Mouse (Mus musculus) monocyte, adult 2 months (primary cell): ENCODE measurements around the gene Ptprg.

Source experiments
- DNase-seq, 2 experiments: peaks; one replicate each; pipeline ENCODE4 v3.0.0; 2022; ENCODE audit warnings: low spot score in 2 of 2, low read depth in 1 of 2

Ptprg gene

DNA sequence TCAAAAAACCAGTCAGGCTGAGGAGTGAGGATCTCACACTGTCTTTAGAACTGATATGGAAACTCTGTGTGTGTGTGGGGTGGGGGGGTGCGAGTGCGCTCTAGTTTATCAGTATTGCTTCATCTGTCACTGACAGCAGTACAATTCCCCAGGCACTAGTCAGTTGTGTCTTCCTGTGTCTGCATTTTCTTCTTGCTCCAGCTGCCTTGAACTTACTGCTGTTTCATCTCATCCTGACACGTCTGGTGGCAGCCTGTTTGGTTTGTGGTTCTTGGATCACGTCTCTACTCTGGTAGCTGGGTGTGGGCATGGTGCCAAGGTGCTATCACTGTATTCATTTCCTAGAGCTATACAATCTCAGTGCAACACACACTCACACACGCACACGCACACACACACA lies 64.0 kb downstream of the Ptprg start:
- DNase-seq, result no peak

- no peak for DNase-seq
These were observed 64.9 kb downstream of the Ptprg start for GRCm38 (mm10) chr14:11618140-11618705.

GRCm38 (mm10) chr14:11619606-11620005 lies 66.3 kb downstream of the Ptprg start:
- no peak for DNase-seq

DNA sequence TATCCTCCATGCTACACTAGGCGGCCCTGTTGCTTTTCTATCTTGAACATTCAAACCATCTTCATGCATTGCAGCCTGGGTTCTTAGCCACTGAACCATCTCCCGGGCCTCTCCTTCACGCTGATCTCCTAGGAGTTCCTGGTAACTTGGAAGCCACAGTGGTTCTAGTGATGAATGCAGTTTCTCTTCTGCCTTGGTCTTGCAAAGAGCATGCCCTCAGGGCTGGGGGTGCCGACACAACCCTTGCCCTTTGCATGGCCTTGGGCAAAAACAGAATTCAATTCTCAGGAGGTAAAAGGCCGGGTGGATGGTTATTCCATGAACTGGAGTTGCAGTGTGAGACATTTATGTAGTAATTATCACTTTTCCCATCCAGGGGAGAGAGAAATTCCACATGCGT lies 67.0 kb downstream of the Ptprg start:
- DNase-seq, result no peak

GRCm38 (mm10) chr14:11620962-11621568 lies 67.7 kb downstream of the Ptprg start:
- DNase-seq, result no peak

- DNase-seq, result no peak
These were observed 70.2 kb downstream of the Ptprg start for GRCm38 (mm10) chr14:11623576-11623975.

GRCm38 (mm10) chr14:11630736-11631135 lies 77.4 kb downstream of the Ptprg start:
- DNase-seq, result no peak

DNA sequence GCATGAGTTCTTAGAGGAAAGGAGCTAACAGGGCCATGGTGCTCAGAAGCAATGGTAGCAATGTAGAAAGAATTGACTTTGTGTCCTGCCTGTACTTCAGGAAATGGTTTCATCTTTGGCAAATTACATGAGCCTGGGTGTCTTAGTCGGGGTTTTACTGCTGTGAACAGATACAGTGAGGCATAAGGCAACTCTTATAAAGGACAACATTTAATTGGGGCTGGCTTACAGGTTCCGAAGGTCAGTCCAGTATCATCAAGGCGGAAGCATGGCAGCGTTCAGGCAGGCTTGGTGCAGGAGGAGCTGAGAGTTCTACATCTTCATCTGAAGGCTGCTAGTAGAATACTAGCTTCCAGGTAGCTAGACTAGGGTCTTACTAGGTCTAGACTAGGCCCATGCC lies 78.2 kb downstream of the Ptprg start:
- DNase-seq, result no peak

- no peak for DNase-seq
These were observed 84.3 kb downstream of the Ptprg start for GRCm38 (mm10) chr14:11637673-11638072.

DNA sequence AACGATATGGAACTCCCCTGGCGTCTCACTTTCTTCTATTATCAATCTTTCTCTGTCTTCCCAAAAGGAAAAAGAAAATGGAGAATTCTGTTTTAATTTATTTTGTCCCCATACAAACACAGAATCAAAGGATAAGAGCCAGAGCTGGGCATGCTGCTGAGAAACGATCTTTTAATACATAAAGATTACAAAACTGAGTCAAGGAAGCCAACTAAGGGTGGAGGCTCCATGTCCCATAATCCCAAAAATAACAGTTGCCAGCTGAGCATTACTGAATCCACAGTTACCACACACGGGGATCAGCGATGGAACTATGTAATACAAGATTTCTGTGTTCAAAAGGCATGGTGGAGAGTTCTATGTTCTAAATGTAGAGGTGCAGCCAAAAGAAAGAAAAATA lies 86.0 kb downstream of the Ptprg start:
- DNase-seq, result no peak

DNA sequence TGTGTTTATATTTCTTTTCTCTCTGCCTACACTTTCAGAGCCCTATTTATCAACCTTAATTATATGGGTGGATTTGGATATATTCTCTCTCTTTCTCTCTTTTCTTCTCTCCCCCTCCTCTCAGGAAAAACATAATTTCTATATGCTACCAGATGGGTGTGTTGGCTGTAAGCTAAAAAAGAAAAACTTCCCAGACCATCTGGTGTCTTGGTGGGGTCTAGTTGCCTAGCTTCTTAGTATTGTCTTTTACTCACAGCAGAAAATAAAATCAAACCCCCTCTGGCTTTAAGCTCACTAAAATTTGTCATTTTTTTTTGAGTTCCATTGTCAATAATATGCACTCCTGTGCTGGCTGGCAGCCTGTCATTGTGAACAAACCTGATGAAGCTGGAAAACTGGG lies 87.0 kb downstream of the Ptprg start:
- DNase-seq, result no peak

DNA sequence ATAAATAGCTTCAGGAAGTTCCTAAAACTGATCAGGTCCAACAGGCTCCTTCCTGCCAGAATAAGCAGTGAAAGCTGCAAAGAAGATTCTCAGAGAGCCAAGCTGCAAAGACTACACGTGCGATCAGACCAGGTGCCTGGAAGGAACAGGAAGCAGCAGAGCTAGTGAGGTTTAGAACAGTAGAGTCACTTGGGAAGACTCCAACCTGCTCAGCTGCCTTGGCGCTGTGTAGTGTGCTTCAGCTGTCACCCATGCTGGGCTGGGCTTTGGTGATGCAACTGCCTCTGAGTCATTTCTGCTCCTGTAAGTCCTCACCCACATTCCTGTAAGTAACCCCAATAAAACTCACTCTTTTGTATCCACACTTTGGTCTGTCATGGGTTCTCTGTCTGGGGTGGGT lies 87.7 kb downstream of the Ptprg start:
- no peak for DNase-seq

DNA sequence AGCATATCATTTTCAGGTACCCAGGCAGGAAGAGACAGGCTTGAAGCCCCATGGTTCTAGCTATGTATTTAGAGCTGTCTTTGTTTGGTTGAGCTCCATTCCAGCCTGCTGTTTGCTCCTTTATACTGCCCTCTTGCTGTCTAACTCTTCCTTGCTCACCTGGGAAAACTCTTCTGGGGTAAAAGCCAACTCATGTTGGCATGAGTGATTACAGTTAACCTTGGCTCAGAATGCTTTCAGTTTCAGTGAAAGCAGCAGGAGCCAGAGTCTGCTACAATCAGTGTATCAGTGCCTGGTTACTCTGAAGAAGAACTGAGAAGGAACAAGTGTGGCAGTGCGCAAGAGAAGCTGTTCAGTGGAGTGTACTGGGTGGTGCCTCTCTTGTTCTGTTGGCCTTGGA lies 89.6 kb downstream of the Ptprg start:
- DNase-seq, result no peak

DNA sequence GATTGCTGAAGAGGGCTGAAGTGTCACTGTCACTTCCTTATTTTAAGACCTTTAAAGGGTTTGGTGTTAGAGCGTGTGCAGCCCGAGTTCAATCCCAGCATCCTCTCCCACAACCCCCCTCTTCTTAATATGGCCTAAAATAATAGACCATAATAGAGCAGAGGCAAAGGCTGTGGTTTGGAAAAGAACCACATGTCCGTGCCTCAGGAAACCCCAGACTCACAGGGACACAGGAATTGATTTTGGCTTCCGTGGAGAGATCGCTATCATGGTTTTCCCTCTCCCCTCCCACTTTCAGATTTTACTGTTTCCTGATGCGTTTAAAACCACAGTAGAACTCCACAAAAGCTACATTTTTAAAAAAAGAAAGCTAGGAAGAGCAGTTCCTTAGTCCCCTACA lies 104.0 kb downstream of the Ptprg start:
- no peak for DNase-seq

- DNase-seq, result no peak
These were observed 110.4 kb downstream of the Ptprg start for GRCm38 (mm10) chr14:11663661-11664215.

DNA sequence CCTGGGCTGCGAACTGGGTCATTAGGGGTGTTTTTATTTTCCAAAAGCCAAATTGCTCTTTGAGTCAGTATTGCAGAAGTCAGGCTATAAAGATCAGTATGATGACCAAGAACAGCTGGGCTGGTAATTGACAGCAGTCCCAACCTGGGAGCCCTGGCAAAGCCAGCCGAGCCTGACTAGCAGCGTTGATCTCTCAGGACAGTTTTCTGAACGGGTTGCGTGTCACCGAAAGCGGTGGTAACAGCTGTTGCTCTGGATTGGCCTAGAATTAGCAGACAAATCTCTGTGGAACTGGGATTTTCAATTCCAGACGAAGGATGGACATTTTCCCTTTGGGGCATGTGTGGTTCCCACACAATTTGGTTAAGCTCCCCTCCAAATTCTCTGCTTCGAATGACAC lies 111.0 kb downstream of the Ptprg start:
- no peak for DNase-seq

DNA sequence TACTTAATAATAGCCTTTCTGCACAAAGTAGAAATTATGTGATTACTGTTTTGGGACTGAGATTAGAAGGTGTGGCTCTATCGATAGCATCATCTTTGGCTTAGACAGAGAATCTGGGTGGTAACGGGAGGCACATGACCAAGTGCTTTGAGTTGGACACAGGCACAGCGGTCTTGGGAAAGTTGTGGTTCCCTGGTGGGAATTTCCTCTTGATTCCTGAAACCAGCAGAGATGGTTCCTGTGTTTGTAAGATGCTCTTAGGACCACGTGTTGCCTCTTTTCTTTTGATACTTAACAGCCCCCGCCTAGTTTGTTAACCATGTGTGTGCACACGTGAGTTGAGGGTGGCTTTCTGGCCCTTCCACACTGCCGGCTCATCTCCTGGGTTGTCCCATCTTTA lies 111.7 kb downstream of the Ptprg start:
- no peak for DNase-seq

GRCm38 (mm10) chr14:11667762-11668161 lies 114.4 kb downstream of the Ptprg start:
- DNase-seq, result no peak

- DNase-seq, result no peak
These were observed 117.5 kb downstream of the Ptprg start for GRCm38 (mm10) chr14:11670847-11671246.

DNA sequence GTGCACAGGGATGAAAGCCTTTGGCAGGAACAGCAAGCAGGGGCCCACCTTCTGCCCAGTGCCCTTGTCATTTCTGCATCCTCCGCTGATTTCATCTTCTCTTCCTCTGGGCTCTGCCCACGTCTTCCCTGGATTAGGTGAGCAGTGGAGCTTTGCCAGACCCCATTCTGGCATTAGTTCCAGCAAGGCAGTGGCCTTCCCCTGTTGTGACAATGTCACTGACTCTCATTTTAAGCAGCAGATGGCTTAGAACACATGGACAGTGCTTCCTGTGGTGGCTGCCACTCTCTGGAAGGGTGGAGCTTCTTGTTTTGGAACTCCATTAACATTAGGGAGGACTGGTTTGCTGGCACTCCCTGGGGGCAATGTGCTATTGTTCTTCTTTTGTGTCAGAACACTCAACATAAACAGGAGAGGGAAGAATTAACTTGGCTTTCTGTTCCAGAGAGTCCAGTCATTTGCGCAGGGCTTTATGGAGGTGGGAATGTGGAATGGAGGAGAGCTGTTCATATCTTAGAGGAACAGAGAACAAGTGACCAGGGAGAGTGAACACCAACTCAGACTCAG lies 119.7 kb downstream of the Ptprg start:
- DNase-seq, result no peak

DNA sequence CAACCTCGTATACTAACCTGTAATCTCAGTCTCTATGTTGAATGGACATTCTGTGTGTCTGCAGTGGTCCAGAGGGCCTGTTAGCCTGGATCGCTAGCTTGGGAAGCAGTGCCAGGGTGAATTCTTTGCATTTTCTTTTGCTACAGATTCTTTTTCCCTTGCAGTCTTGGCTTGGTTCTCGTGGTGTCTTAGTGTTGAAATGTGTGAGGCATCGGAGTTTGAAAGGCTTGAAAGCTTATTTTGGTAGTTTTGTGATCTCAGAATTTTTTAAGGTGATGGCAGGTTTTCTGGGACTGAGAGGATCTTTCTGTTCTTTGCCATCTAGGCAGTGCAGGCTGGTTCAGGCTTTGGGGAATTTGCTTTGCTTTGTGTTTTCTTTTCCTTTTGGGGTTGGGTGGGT lies 124.9 kb downstream of the Ptprg start:
- no peak for DNase-seq

- no peak for DNase-seq
These were observed 126.4 kb downstream of the Ptprg start for GRCm38 (mm10) chr14:11679741-11680140.

GRCm38 (mm10) chr14:11680621-11681020 lies 127.3 kb downstream of the Ptprg start:
- no peak for DNase-seq
